Mouse (Mus musculus): ENCODE results near the gene Trpm5. TPM values are rescaled to one million over a fixed set of nuclear protein-coding genes. Genes with fewer than 3 reads are reported as not detected.

The Trpm5 gene
- polyA plus RNA-seq (2012) = 0.02 TPM in 1 of 2 replicates, not detected in the other

DNA sequence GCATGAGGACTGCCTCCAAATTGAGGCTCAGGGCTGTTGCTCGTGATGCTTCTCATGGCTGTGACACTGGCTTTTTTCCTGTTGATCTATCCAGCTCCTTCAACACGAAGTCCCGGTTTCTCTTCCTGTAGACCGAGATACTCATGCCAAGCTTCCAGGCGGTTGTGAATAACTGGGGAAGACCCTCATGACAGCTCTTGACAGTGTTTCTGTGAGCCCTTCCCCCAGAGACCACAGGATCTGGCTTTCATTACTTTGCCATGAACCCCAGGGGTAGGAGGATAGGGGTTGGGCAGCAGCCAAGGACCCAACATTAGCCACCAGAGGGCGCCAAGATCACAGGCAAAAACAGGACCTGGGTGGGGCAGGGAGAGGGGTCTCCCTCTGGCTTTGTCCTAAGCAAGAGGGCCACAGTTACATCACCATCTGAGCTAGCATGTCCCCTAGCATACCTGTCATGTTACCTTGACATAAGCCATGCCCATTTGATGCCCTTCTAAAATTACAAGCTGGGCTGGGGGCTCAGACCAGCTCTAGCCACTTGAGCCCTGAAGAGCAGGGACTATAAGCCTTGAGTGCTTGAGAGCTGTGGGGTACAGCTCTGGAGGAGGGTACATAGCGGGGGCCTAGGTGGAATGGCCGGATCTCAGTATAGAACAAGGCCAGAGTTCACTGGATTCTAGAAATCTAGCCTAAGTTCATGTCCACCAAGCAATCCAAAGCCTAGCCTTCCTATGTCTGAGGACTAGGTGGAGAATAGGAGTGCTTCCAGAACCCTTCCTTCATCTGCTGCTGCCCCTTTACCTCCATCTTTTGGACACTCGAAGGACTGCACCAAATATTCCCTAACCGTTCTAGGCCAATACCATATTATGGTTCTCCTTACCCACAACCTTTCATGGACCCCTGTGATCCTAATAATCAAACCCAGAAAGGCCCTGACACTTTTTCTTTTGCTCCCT lies at the start of gene Trpm5:
Gene Trpm5, minus strand, starts transcription at position 51 of the 962 bp plus-strand sequence.

GRCm38 (mm10) chr7:143106062-143106461 lies 11.6 kb upstream of the Trpm5 start, which contains the start of gene Kcnq1:
Gene Kcnq1, plus strand, starts transcription at chr7:143106362.

GRCm38 (mm10) chr7:143068882-143069591 lies 25.4 kb downstream of the Trpm5 start, which contains the start of gene Tssc4:
Gene Tssc4, plus strand, starts transcription at chr7:143069249.

GRCm38 (mm10) chr7:143052626-143053007 lies 41.8 kb downstream of the Trpm5 start, which contains the start of gene Cd81:
Gene Cd81, plus strand, starts transcription at chr7:143052739.

Other genes with a start within 250 kb of the Trpm5 start
- not detected in 2 replicates for gene Th, start 163.5 kb downstream of the Trpm5 start, polyA plus RNA-seq (2012)
- 4.8 and 5.2 TPM in 2 replicates for gene Ascl2, start 125.4 kb downstream of the Trpm5 start, polyA plus RNA-seq (2012)
- gene Tspan32, start 89.6 kb downstream of the Trpm5 start, polyA plus RNA-seq (2012) = 38.2 and 49.0 TPM in 2 replicates
- gene Cd81, start 41.9 kb downstream of the Trpm5 start, polyA plus RNA-seq (2012) = 170 and 182 TPM in 2 replicates
- 195 and 202 TPM in 2 replicates for gene Tssc4, start 25.4 kb downstream of the Trpm5 start, polyA plus RNA-seq (2012)
- gene Kcnq1, start 11.7 kb upstream of the Trpm5 start, polyA plus RNA-seq (2012) = not detected in 2 replicates

All from megakaryocyte-erythroid progenitor cell, adult 5 weeks (primary cell).